ENCODE assay signal across 15 mouse cellular contexts in genomic region chrX:166951011-166951410, GRCm38 (mm10).
"Had no signal": no experiment of that assay in that cellular context is flagged by ENCODE, and none has a peak within 500 bp of the region (broad histone marks: within the 10 kb centered on the region; RNA-seq: fewer than 3 reads in every experiment).

No protein-coding gene starts in this region.

- ATAC-seq: liver, embryonic 12.5 days had no signal

- H3K4me3 ChIP-seq: kidney, embryonic 15.5 days; limb, embryonic 15.5 days; liver, embryonic 12.5 days; midbrain, embryonic 10.5 days; neural tube, embryonic 13.5 days had no signal

- H3K27ac ChIP-seq: kidney, embryonic 15.5 days; limb, embryonic 15.5 days; liver, embryonic 12.5 days; midbrain, embryonic 10.5 days; neural tube, embryonic 13.5 days; stomach, postnatal 0 days had no signal

- H3K9ac ChIP-seq: kidney, embryonic 15.5 days; limb, embryonic 15.5 days; liver, embryonic 12.5 days; lung, embryonic 14.5 days; neural tube, embryonic 13.5 days had no signal

- H3K4me1 ChIP-seq: kidney, embryonic 15.5 days; limb, embryonic 15.5 days; liver, embryonic 12.5 days had no signal

- H3K36me3 ChIP-seq: kidney, embryonic 15.5 days; limb, embryonic 15.5 days; liver, embryonic 12.5 days; midbrain, embryonic 10.5 days; neural tube, embryonic 13.5 days had no signal

- H3K9me3 ChIP-seq: kidney, embryonic 15.5 days; limb, embryonic 15.5 days; liver, embryonic 12.5 days; midbrain, embryonic 10.5 days; neural tube, embryonic 13.5 days had no signal

- H3K27me3 ChIP-seq: liver, embryonic 12.5 days had no signal

- H3K4me2 ChIP-seq: kidney, embryonic 15.5 days; limb, embryonic 15.5 days; liver, embryonic 12.5 days; lung, embryonic 14.5 days; neural tube, embryonic 13.5 days had no signal

- DNase-seq: kidney, adult 2 months; kidney, postnatal 14 days; lung, embryonic 14.5 days; lung, postnatal 10 days; lung, postnatal 4 days; midbrain, embryonic 14.5 days; retina, postnatal 1 day; right cerebral cortex, postnatal 14 days; thymus, postnatal 4 days had no signal
